Mouse (Mus musculus) embryonic fibroblast, embryonic 13.5 days (primary cell): ENCODE results near the gene Neurl2.

Source experiments
- CTCF ChIP-seq: IDR thresholded peaks from 2 replicates; pipeline ENCODE4 v1.5.1; 2011; ENCODE audit warnings: mild to moderate bottlenecking, control low read depth, low read length, moderate library complexity, borderline replicate concordance; ENCODE audit not compliant: insufficient read depth
- POLR2A ChIP-seq: IDR thresholded peaks from 2 replicates; pipeline ENCODE4 v1.6.1; 2011; ENCODE audit warnings: low read depth, mild to moderate bottlenecking, control low read depth, low read length, moderate library complexity

- no peak for TF ChIP-seq CTCF
- 0 out of 2 replicates have a peak, but pooled peaks have one; percentile 60 for TF ChIP-seq POLR2A
Measured at GRCm38 (mm10) chr2:164878509-164879227, 45.4 kb upstream of the Neurl2 start.
